Mouse (Mus musculus): Measurements from ENCODE around the gene Serpina3b.
"Not testable (repeated sequence)": the region's sequence is repeated elsewhere in the genome, so short reads cannot be mapped to it uniquely, and the experiment has no call there.

The Serpina3b gene

DNA sequence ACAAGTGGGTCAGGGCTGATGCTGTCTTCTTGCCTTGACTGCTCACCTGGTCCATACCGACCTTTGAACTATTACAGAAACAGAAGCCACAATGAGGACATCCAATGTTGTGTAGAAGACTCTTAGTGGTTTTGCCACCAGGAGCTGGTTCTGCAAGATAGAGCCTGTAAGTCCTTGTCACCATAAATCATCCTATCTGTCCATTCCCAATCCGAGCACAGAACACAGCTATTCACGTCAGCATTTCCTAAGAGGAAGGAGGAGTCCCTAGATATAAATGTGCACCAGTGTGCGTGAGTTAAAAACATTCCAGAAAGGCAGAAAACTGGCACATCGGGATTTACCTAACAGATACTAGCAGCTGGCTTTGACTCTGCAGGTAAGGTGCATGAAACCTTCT is at the start of gene Serpina3b:
Serpina3b (plus strand) TSS at position 301 of the 400 bp plus-strand sequence.
- no peak for DNase-seq

DNA sequence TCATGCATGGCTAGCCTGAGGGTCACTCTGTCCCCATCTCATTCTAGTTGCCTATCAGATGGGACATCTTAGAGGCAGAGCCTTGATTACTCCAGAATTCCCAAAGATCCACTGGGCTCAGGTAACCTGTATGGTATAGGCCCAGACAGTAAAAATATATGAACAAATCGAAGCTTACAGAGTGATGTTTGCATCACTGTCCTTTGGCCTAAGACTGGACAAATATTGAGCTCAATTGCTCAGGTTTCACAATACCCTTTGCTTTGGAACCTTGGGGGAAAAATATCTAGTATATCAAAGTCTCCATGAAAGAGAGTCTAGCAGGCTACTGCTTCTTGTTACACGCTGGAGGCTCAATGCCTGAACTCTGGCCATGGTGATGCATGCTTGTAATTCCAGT is 37.7 kb upstream of the Serpina3b start:
- no peak for DNase-seq

DNA sequence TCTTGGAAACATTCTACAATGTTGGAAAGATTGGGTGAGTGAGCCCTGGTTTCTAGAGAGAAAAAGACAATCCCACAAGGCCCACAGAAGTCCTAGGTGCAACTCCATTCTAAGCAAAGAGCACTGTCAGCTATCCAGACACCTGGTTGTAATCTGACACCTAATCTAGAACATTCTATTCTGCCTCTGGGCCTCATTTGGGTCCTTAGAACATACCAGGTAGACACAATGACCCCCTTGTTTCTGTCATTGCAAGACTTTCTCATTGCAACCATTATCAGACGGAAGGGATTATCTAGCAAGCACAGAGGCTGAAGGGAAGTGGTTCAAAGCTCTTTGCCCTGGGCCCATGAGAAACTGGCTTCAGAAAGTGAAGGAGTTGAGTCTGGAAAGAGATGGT is 36.5 kb upstream of the Serpina3b start:
- no peak for DNase-seq

- DNase-seq = no peak
Observed at GRCm38 (mm10) chr12:104100768-104101167, 27.0 kb upstream of the Serpina3b start, which contains the start of gene Serpina5. Gene Serpina5, plus strand, starts transcription at chr12:104101113.

DNA sequence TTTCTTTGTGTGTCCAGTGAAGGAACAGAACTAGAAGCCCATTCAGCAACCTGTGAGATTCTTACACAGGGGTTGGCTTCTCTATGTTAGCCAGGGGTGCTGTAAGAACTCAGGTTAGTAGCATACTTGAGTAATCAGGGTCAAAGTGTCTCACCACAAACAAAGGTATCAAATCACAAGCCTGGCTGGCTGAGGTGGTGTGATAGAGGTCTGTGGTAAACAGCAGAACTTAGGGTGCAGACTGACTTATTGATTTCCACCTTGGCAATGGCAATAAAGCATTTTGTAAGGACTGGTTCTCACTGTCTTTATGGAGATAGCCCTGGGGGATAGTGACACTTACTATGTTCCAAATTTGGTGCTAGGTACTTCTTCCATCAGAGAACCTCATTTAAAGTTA is 21.9 kb upstream of the Serpina3b start:
- peak in 1 of 2 experiments; percentile 8 for DNase-seq

- DNase-seq = no peak
Observed at GRCm38 (mm10) chr12:104106919-104107318, 20.9 kb upstream of the Serpina3b start.

DNA sequence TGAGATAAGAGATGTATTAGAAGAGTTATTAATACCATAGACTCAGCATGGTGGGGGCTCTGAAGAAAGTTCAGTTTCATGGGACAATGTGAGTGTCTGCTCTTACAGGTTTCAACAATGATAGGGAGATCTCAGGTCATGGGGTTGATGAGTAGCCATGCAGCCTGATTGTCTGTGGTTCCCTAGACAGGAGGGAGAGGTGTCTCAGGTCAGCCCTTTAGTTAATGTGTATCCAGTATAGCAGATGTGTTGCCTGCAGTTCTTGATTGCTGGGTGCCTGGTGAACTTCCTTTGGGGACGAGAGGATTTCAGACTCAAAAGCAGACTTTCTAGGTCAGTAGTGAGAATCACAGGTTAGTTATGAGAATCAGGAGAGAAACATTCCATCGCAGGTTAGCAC is 19.3 kb upstream of the Serpina3b start:
- DNase-seq = peak; percentile 37 to 75

GRCm38 (mm10) chr12:104112333-104112732 is 15.5 kb upstream of the Serpina3b start, which contains the start of gene Serpina3a:
Gene Serpina3a, plus strand, starts transcription at chr12:104112724.
- not testable (repeated sequence) for DNase-seq

DNA sequence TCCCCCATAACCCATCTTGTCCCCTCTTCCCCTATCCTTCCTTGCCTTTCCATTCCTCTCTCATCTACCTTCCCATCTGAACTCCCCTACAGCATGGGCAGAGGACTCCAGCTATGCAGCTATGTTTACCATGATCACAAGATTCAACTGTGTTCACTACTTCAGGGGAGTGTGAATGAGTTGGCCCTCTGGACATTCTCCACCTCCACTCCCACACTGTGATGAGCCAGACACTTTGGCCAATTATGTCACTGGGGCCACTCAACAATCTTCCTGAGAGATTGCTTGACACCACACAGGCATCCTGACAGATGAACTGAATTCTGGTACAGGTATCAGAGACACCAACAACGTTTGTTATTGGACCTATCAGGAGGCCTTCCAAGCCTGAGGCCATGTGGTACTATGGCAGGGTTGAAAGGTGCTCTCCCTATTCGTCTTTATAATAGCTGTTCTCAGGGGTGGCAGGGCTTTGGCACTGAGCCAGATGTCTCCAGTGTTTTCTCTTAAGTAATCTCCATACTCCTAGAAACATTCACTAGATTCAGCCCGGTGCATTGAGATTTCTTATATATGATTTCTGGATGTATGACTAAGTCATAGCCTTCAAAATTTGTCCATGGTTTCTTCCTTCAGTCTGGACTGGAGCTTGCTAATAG is 12.7 kb upstream of the Serpina3b start:
- peak; percentile 27 to 39 for DNase-seq

GRCm38 (mm10) chr12:104123097-104123496 is 4.7 kb upstream of the Serpina3b start:
- no peak for DNase-seq

GRCm38 (mm10) chr12:104123996-104124395 is 3.8 kb upstream of the Serpina3b start:
- no peak for DNase-seq

DNA sequence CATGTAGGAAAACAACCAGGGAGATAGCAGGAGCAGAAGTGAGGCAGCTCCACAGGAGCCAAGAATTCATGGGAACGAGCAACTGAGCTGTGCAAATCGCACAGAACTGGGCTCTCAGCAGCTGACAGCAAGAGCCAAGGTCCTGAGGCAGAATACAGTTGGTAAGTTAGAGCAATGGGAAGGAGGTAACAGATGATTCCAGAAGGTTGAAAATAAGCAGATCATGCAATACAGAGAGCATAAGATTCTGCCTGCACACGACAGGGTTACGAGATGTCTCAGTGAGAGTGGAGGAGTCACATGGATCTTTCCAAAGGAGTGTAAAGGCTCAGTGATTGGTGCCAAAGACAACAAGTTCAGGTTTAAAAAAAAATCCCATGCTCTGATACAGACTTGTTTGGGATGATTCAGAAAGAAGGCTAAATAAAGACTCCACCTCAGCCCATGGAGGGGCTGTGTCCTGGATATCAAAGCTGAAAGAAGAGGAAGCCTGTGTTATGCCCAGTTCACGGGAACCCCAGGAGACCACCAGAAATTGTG is 2.7 kb upstream of the Serpina3b start:
- no peak for DNase-seq

DNA sequence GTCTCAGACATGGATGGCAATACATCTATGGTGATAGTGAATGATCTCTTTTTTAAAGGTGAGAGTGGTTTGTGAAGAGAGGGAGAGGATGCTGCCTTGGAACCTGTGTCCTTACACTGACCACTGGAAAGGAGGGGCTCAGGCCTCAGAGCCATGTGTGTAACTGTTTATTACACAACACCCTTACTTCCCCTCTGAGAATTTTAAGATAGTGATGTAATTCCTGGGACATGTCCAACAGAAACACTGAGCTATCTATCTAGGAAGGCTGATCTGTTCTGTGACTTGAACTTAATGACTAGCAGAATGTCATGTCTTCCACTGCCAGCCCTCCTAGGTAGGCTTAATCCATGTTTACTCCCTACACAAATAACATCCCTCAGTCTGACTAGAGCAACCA is 3.2 kb downstream of the Serpina3b start:
- no peak for DNase-seq

DNA sequence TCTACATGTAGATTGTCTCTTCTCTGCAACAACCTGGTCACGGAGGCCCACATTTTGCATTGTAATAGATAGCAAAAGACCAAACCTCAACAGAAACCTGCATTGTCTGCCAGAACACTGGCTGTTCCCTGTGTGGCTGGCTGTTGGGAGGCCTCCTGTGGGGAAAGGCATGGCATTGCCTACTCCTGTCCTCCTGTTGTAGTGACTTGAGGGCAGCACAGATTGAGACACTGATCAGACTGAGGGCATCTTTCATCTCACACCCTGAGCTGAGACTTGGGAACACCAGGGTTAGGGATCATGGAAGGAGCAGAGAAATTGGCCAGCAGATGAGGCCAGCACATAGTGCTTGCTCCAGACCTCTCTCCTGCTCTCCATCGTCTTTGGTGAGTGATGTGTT is 10.4 kb downstream of the Serpina3b start:
- no peak for DNase-seq

DNA sequence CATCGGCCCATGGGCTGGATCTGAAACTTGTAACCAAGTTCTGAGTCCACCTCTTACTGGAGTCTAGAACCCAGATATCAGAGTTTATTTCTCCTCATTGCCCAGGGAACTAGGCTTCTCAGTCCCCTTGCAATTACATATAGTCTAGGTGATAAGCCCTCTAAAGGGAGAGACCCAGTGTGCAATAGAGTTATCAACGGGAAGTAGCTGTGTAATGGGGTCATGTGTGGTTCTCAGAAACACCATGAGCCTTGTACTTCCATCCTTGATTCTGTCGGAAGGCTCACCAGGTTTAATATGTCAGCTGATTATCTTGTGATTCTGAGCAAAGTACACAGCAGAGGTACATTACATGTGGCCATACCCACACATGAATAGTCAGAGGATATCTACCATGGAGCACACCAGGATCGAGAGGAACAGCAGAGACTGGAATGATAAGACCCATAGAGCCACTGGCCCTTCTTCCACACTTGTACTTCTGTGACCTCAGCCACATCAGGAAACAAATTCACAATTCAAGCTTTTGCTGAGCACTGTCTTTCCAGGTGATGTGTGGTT is 12.8 kb downstream of the Serpina3b start:
- no peak for DNase-seq

DNA sequence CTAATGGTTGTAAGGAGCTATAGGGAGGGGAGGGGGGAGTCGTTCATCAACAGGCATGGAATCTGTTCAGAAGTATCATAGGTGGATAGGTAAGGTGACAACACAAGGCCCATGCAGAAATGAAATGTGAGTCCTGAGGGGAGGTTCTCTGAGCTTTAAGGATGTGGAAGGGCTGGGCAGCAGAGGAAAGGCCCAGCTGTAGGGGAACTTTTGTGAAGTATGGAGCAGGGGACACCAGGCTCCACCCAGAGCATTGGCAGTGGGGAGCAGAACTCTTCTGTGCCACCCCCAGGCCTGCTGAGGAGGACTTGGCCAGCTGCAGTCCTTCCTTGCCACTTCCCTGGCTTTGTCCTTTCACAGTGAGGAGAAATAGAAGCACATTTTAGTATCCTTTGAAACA is 13.7 kb downstream of the Serpina3b start:
- no peak for DNase-seq

- no peak for DNase-seq
Observed at GRCm38 (mm10) chr12:104142427-104142826, 14.6 kb downstream of the Serpina3b start.

- DNase-seq = peak; percentile 15 to 22
Observed at GRCm38 (mm10) chr12:104143286-104143685, 15.5 kb downstream of the Serpina3b start.

- DNase-seq = no peak
Observed at GRCm38 (mm10) chr12:104145571-104145970, 17.8 kb downstream of the Serpina3b start.

- no peak for DNase-seq
Observed at GRCm38 (mm10) chr12:104151989-104152388, 24.2 kb downstream of the Serpina3b start.

GRCm38 (mm10) chr12:104153041-104153645 is 25.3 kb downstream of the Serpina3b start:
- DNase-seq = no peak

GRCm38 (mm10) chr12:104153656-104154055 is 25.9 kb downstream of the Serpina3b start, which contains the start of gene Serpina3c:
Gene Serpina3c, minus strand, starts transcription at chr12:104153870.
- DNase-seq = no peak

DNA sequence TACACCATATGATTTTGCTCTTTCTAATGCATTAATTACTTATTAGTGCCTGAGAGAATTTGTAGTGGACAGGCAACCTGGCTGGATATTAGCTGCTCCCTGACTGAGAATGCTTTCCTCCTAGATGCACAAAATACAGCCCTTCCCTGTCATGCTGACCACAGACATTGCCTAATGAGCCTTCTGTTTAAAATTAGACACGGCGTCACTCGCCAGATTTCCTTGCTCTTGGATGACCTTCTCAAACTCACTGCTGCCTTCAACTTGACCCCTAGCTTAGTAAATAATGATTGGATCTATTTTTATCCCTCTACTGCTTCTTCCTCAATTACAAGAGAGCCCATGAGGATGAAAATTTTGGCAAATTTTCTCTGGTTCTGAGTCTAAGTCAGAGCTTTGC is 47.0 kb downstream of the Serpina3b start:
- peak; percentile 31 to 54 for DNase-seq

GRCm38 (mm10) chr12:104175636-104176035 is 47.8 kb downstream of the Serpina3b start:
- no peak for DNase-seq
